In the genomic region with DNA sequence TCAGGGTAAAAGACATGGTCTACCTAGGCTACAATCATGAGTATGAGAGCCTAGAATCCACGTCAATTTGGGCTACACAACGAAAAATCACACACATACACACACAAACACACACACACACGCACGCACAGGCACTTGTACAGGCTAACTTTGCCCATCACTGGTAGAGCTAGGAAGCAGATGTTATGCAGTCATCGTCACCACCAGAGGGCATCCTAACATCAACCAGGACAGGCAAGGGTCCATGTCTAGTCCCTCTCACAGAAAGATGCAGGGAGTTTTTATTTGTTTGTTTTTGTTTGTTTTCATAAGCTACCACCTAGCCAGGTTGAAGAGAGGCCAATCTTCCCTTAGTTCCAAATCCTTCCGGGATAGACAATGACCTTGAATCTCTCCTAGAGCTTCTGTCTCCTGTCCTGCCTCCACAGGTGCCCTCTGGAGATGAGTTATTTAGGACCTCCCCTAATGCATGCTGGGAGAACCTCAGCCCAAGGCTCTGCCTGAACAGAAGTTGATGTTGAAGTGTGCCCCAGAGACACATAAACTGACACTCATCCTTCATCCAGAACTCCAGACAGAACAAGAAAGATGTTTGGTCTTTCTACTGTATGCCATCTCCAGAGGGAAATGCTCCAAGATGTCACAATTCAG, we compare ENCODE assay signal across 8 mouse cellular contexts. TPM values are rescaled to one million over a fixed set of nuclear protein-coding genes. Genes with fewer than 3 reads are reported as not detected.
A peak's percentile ranks its signal among the peaks of the same experiment; 100 is the strongest.
DNase-seq lines count a peak whose midpoint lies in the region; ATAC-seq and TF ChIP-seq lines count a peak whose summit lies in the region.

No protein-coding gene starts in this region.

- DNase-seq in 3T3-L1 (ENCODE audit: low read depth, low spot score) (peak; percentile 87), MEL (ENCODE audit: low read depth, low spot score) (peak; percentile 77)
- DNase-seq in cerebellum, adult 18-20 months: peak; percentile 58 to 60
- peak; percentile 59 for DNase-seq in left cerebral cortex, postnatal 4 days
- DNase-seq in midbrain, postnatal 0 days (ENCODE audit: low spot score): peak; percentile 84
- peak; percentile 67 for DNase-seq in testis, postnatal 10 days (ENCODE audit: low spot score)

- TF ChIP-seq EP300 in MEL (IDR thresholded peaks at IDR 0.05; ENCODE audit: low read depth in 1 of 2, low read length in 2 of 2): no peak

- ATAC-seq in forebrain, embryonic 16.5 days: peak; percentile 88
- ATAC-seq in inflammation-experienced regulatory T-cells, adult 6 months: peak; percentile 95
- peak; percentile 73 for ATAC-seq in midbrain, postnatal 0 days (ENCODE audit: low FRiP score)

- no peaks in the 10 kb centered on the region for H3K4me1 ChIP-seq in MEL (ENCODE audit: control insufficient read depth in 1 of 2, insufficient read depth in 2 of 2, low read length in 2 of 2)
- H3K4me1 ChIP-seq in forebrain, embryonic 16.5 days (replicated peaks; ENCODE audit: control insufficient read depth, insufficient read depth, low read length): no peaks in the 10 kb centered on the region
- no peaks in the 10 kb centered on the region for H3K4me1 ChIP-seq in midbrain, postnatal 0 days (ENCODE audit: insufficient read depth, low read length)

- no peak for TF ChIP-seq POLR2A in MEL (IDR thresholded peaks at IDR 0.05; ENCODE audit: control insufficient read depth in 1 of 2, insufficient read depth in 1 of 2, low read depth in 1 of 2, low read length in 2 of 2, poor library complexity in 1 of 2)

- no peak overlapping the region for H3K4me2 ChIP-seq in forebrain, embryonic 16.5 days (ENCODE audit: low read length)
- H3K4me2 ChIP-seq in midbrain, postnatal 0 days (ENCODE audit: low read depth, low read length, poor library complexity, severe bottlenecking): no peak overlapping the region

- H3K9ac ChIP-seq in MEL (ENCODE audit: control insufficient read depth, low read depth, low read length, poor library complexity, severe bottlenecking): no peak overlapping the region
- no peak overlapping the region for H3K9ac ChIP-seq in forebrain, embryonic 16.5 days (replicated peaks; ENCODE audit: low read depth, low read length)
- H3K9ac ChIP-seq in midbrain, postnatal 0 days (replicated peaks; ENCODE audit: low read length, poor library complexity, severe bottlenecking): no peak overlapping the region

- H3K36me3 ChIP-seq in MEL (ENCODE audit: control insufficient read depth in 1 of 2, insufficient read depth in 2 of 2, low read length in 2 of 2): no peaks in the 10 kb centered on the region
- H3K36me3 ChIP-seq in forebrain, embryonic 16.5 days (ENCODE audit: control insufficient read depth, insufficient read depth): no peaks in the 10 kb centered on the region
- H3K36me3 ChIP-seq in midbrain, postnatal 0 days (ENCODE audit: insufficient read depth, low read length): no peaks in the 10 kb centered on the region

- no peak overlapping the region for H3K27ac ChIP-seq in MEL (ENCODE audit: control insufficient read depth, low read depth, low read length)
- no peak overlapping the region for H3K27ac ChIP-seq in forebrain, embryonic 16.5 days (ENCODE audit: low read length)
- no peak overlapping the region for H3K27ac ChIP-seq in midbrain, postnatal 0 days (ENCODE audit: low read depth, low read length)

- H3K79me2 ChIP-seq in MEL (ENCODE audit: control insufficient read depth, insufficient read depth, low read length, poor library complexity): no peaks in the 10 kb centered on the region

- intact Hi-C loops in left cerebral cortex, postnatal 4 days (cut with DNase I): loop anchor here (2.0 to 5.0 kb wide), 2 partner anchors 130 to 258 kb away; no protein-coding TSS in a partner anchor

- WGBS in forebrain, embryonic 16.5 days: 18% methylated on average over 6 of the region's 6 CpGs
- 19% methylated on average over 6 of the region's 6 CpGs for WGBS in midbrain, postnatal 0 days

- H3K27me3 ChIP-seq in MEL (ENCODE audit: control insufficient read depth in 1 of 2, insufficient read depth in 2 of 2, low read length in 2 of 2): no peaks in the 10 kb centered on the region; a peak in 2 of 4 replicates
- H3K27me3 ChIP-seq in forebrain, embryonic 16.5 days (replicated peaks; ENCODE audit: control insufficient read depth, insufficient read depth, low read length): no peaks in the 10 kb centered on the region
- no peaks in the 10 kb centered on the region for H3K27me3 ChIP-seq in midbrain, postnatal 0 days (ENCODE audit: insufficient read depth, low read length)

- TF ChIP-seq RAD21 in MEL (IDR thresholded peaks at IDR 0.05; ENCODE audit: low read depth, low read length): peak; percentile 93

- no peaks in the 10 kb centered on the region for H3K9me3 ChIP-seq in MEL (replicated peaks; ENCODE audit: insufficient read depth, low read length)
- no peaks in the 10 kb centered on the region for H3K9me3 ChIP-seq in forebrain, embryonic 16.5 days (ENCODE audit: control insufficient read depth, low read length)
- H3K9me3 ChIP-seq in midbrain, postnatal 0 days (ENCODE audit: low read length): no peaks in the 10 kb centered on the region

- no peak overlapping the region for H3K4me3 ChIP-seq in MEL (ENCODE audit: control insufficient read depth in 1 of 2, insufficient read depth in 1 of 2, low read depth in 2 of 2, low read length in 2 of 2)
- H3K4me3 ChIP-seq in forebrain, embryonic 16.5 days (replicated peaks; ENCODE audit: low read length): no peak overlapping the region
- H3K4me3 ChIP-seq in midbrain, postnatal 0 days (ENCODE audit: low read depth, low read length): no peak overlapping the region

- peak; percentile 84 to 96 (median 86) for TF ChIP-seq CTCF in MEL (IDR thresholded peaks at IDR 0.05 in 2 of 3, conservative IDR thresholded peaks at IDR 0.05 in 1 of 3; ENCODE audit: control insufficient read depth in 1 of 3, insufficient read depth in 1 of 3, low read depth in 2 of 3, low read length in 3 of 3, poor library complexity in 1 of 3, severe bottlenecking in 1 of 3)
- peak; percentile 97 for TF ChIP-seq CTCF in midbrain, postnatal 0 days (IDR thresholded peaks at IDR 0.05)

TF ChIP-seq in MEL, 35 proteins besides CTCF, POLR2A, EP300 and RAD21:
- TF ChIP-seq KAT2A (conservative IDR thresholded peaks at IDR 0.05; ENCODE audit: low read depth, low read length) (no peak), ZC3H11A (IDR thresholded peaks at IDR 0.05; ENCODE audit: low read depth, low read length) (peak; percentile 94), SMC3 (IDR thresholded peaks at IDR 0.05; ENCODE audit: low read depth, low read length) (peak; percentile 98)

RNA-seq across cellular contexts. Expression of gene Prnd, which starts 32.0 kb away (rescaled TPM):
- total RNA-seq in MEL (2012; rRNA removed): not detected in 2 replicates
- polyA plus RNA-seq in MEL (2012; ENCODE audit: insufficient read depth in 1 of 2, insufficient read length in 2 of 2, low read depth in 1 of 2, low replicate concordance in 2 of 2, missing spikeins in 1 of 2): under 1 TPM in 1 of 2 experiments, not detected in 1; 0.06 TPM
- 11.2 and 12.8 TPM in 2 replicates for polyA plus RNA-seq in forebrain, embryonic 16.5 days (2015; fragmentation: Nextera tagmentation; extraction: Ambion mirVana)
- polyA plus RNA-seq in inflammation-experienced regulatory T-cells, adult 6 months (2017; shearing (Covaris generic)): under 1 TPM in 1 of 3 experiments, not detected in 2; 0.30 TPM
- 10 to 100 TPM in 1 of 2 experiments, 1 to 10 TPM in 1; 8.1 to 10.0 TPM for total RNA-seq in left cerebral cortex, postnatal 4 days (2021)
- 2.5 and 3.9 TPM in 2 replicates for total RNA-seq in midbrain, postnatal 0 days (2014; rRNA removed)
- 4.0 and 4.8 TPM in 2 replicates for polyA plus RNA-seq in midbrain, postnatal 0 days (2015; fragmentation: Nextera tagmentation; extraction: Ambion mirVana)

RNA-seq across cellular contexts. Expression of gene Rassf2, which starts 47.4 kb away (rescaled TPM):
- 0.59 and 0.69 TPM in 2 replicates for total RNA-seq in MEL (2012; rRNA removed)
- 1 to 10 TPM in 1 of 2 experiments, not detected in 1; 4.1 TPM for polyA plus RNA-seq in MEL (2012; ENCODE audit: insufficient read depth in 1 of 2, insufficient read length in 2 of 2, low read depth in 1 of 2, low replicate concordance in 2 of 2, missing spikeins in 1 of 2)
- polyA plus RNA-seq in forebrain, embryonic 16.5 days (2015; fragmentation: Nextera tagmentation; extraction: Ambion mirVana): 27.4 and 32.1 TPM in 2 replicates
- polyA plus RNA-seq in inflammation-experienced regulatory T-cells, adult 6 months (2017; shearing (Covaris generic)): 10 to 100 TPM; 78.8 to 88.1 (median 87.3) TPM
- total RNA-seq in left cerebral cortex, postnatal 4 days (2021): 10 to 100 TPM; 48.7 to 52.5 TPM
- total RNA-seq in midbrain, postnatal 0 days (2014; rRNA removed): 32.0 and 37.8 TPM in 2 replicates
- polyA plus RNA-seq in midbrain, postnatal 0 days (2015; fragmentation: Nextera tagmentation; extraction: Ambion mirVana): 15.9 and 16.7 TPM in 2 replicates
